Comparison of ENCODE assay signal across 10 mouse cellular contexts in genomic region chr5:75209966-75210365, GRCm38 (mm10). TPM values are rescaled to one million over a fixed set of nuclear protein-coding genes. Genes with fewer than 3 reads are reported as not detected.
DNase-seq lines count a peak whose midpoint lies in the region; ATAC-seq and TF ChIP-seq lines count a peak whose summit lies in the region.
"Had no signal": no experiment of that assay in that cellular context is flagged by ENCODE, and none has a peak within 500 bp of the region (broad histone marks: within the 10 kb centered on the region; RNA-seq: fewer than 3 reads in every experiment).

No protein-coding gene starts in this region.

- peak; percentile 73 for DNase-seq in heart, adult 11 months
- peak; percentile 26 for DNase-seq in thymus, postnatal 0 days (ENCODE audit: low spot score)
- DNase-seq in thymus, adult 2 months = no peak
- DNase-seq in right cerebral cortex, postnatal 25 days = no peak
- no peak for DNase-seq in left cerebral cortex, adult 11 months (ENCODE audit: low spot score)
- DNase-seq in gastrocnemius, adult 8-10 months (ENCODE audit: low spot score in 2 of 2) = no peak

- no peak overlapping the region for H3K4me2 ChIP-seq in heart, embryonic 11.5 days
- H3K4me2 ChIP-seq in intestine, embryonic 15.5 days (replicated peaks) = no peak overlapping the region
- H3K4me2 ChIP-seq: midbrain, embryonic 12.5 days had no signal

- no peak for TF ChIP-seq CTCF in thymus, adult 2 months (IDR thresholded peaks at IDR 0.05; ENCODE audit: borderline replicate concordance, control insufficient read depth, extremely low read depth, insufficient read depth, low read length, poor library complexity)

- no peaks in the 10 kb centered on the region for H3K9me3 ChIP-seq in heart, embryonic 11.5 days (replicated peaks; ENCODE audit: control insufficient read depth, low read length)
- no peaks in the 10 kb centered on the region for H3K9me3 ChIP-seq in intestine, embryonic 15.5 days
- H3K9me3 ChIP-seq: midbrain, embryonic 12.5 days had no signal

- ATAC-seq in heart, embryonic 11.5 days (replicated peaks; ENCODE audit: insufficient number of reproducible peaks, low FRiP score, low TSS enrichment) = no peak
- ATAC-seq in intestine, embryonic 15.5 days = peak; percentile 45
- ATAC-seq: activated CD4-positive, CD25-positive, alpha-beta regulatory T cell, adult 4 months had no signal

- H3K27ac ChIP-seq in heart, embryonic 11.5 days (ENCODE audit: low read depth, low read length) = no peak overlapping the region
- H3K27ac ChIP-seq in thymus, adult 2 months (ENCODE audit: control insufficient read depth, insufficient read depth, low read length) = no peak overlapping the region
- no peak overlapping the region for H3K27ac ChIP-seq in intestine, embryonic 15.5 days
- H3K27ac ChIP-seq: midbrain, embryonic 12.5 days had no signal

- no peak overlapping the region for H3K4me3 ChIP-seq in heart, embryonic 11.5 days (ENCODE audit: low read depth, low read length)
- H3K4me3 ChIP-seq in thymus, adult 2 months (ENCODE audit: control insufficient read depth, insufficient read depth, low read length) = no peak overlapping the region
- H3K4me3 ChIP-seq in intestine, embryonic 15.5 days (replicated peaks) = no peak overlapping the region
- H3K4me3 ChIP-seq: midbrain, embryonic 12.5 days had no signal

- H3K4me1 ChIP-seq in heart, embryonic 11.5 days (ENCODE audit: control insufficient read depth, insufficient read depth, low read length) = no peaks in the 10 kb centered on the region
- H3K4me1 ChIP-seq in thymus, adult 2 months (replicated peaks; ENCODE audit: control insufficient read depth, insufficient read depth, low read length) = no peaks in the 10 kb centered on the region
- 0 out of 2 replicates have a peak, but pooled peaks cover 2% of the 10 kb centered on the region for H3K4me1 ChIP-seq in intestine, embryonic 15.5 days (replicated peaks)
- H3K4me1 ChIP-seq: midbrain, embryonic 12.5 days had no signal

- TF ChIP-seq POLR2A in thymus, adult 2 months (IDR thresholded peaks at IDR 0.05; ENCODE audit: control insufficient read depth, extremely low read depth, insufficient read depth, low read length, poor library complexity) = no peak

- WGBS in heart, embryonic 11.5 days (ENCODE audit: insufficient replicate concordance) = 10% methylated on average over 1 of the region's 1 CpGs
- 0% methylated on average over 1 of the region's 1 CpGs for WGBS in thymus, adult 2 months
- 5% methylated on average over 1 of the region's 1 CpGs for WGBS in intestine, embryonic 15.5 days

- H3K9ac ChIP-seq in heart, embryonic 11.5 days (ENCODE audit: low read depth, low read length) = no peak overlapping the region
- H3K9ac ChIP-seq in intestine, embryonic 15.5 days = no peak overlapping the region
- H3K9ac ChIP-seq: midbrain, embryonic 12.5 days had no signal

- no peaks in the 10 kb centered on the region for H3K36me3 ChIP-seq in heart, embryonic 11.5 days (ENCODE audit: control insufficient read depth, insufficient read depth, low read length)
- H3K36me3 ChIP-seq in thymus, adult 2 months (ENCODE audit: control insufficient read depth, insufficient read depth, low read length) = no peaks in the 10 kb centered on the region
- no peaks in the 10 kb centered on the region for H3K36me3 ChIP-seq in intestine, embryonic 15.5 days
- H3K36me3 ChIP-seq: midbrain, embryonic 12.5 days had no signal

- no peaks in the 10 kb centered on the region for H3K27me3 ChIP-seq in heart, embryonic 11.5 days (ENCODE audit: control insufficient read depth, insufficient read depth, low read length)
- H3K27me3 ChIP-seq in thymus, adult 2 months (ENCODE audit: control insufficient read depth, insufficient read depth, low read length) = no peaks in the 10 kb centered on the region
- no peaks in the 10 kb centered on the region for H3K27me3 ChIP-seq in intestine, embryonic 15.5 days (replicated peaks)

RNA-seq across cellular contexts. Expression of gene Pdgfra, which starts 57.9 kb away (rescaled TPM):
- 28.0 and 37.4 TPM in 2 replicates for polyA plus RNA-seq in heart, embryonic 11.5 days (2014; fragmentation: Nextera tagmentation; extraction: Ambion mirVana)
- 1.6 and 2.1 TPM in 2 replicates for polyA plus RNA-seq in thymus, postnatal 0 days (2015; fragmentation: Nextera tagmentation; extraction: Ambion mirVana)
- 1.8 and 3.4 TPM in 2 replicates for polyA plus RNA-seq in thymus, adult 2 months (2012; rRNA removed)
- polyA plus RNA-seq in intestine, embryonic 15.5 days (2015; fragmentation: Nextera tagmentation; extraction: Ambion mirVana) = 32.9 and 37.2 TPM in 2 replicates
- total RNA-seq in gastrocnemius, adult 8-10 months (2022) = 10 to 100 TPM in 3 of 4 experiments, 1 to 10 TPM in 1; 7.0 to 18.1 (median 11.2) TPM
- polyA plus RNA-seq: activated CD4-positive, CD25-positive, alpha-beta regulatory T cell, adult 4 months had no signal

Comparison
In these comparisons a context has a peak if more than half of its experiments do, and no peak if none do; other contexts are left out.
1. DNase-seq: peak in heart, adult 11 months (single experiment) and thymus, postnatal 0 days (single experiment); none in thymus, adult 2 months (single experiment), right cerebral cortex, postnatal 25 days (single experiment), left cerebral cortex, adult 11 months (single experiment) and gastrocnemius, adult 8-10 months (0 of 2).